Mouse (Mus musculus): ENCODE measurements around the gene Olfr1272. TPM values are rescaled to one million over a fixed set of nuclear protein-coding genes. Genes with fewer than 3 reads are reported as not detected.
"Not testable (repeated sequence)": the region's sequence is repeated elsewhere in the genome, so short reads cannot be mapped to it uniquely, and the experiment has no call there.

The Olfr1272 gene
- not detected in 2 replicates for polyA plus RNA-seq (2016; fragmentation: Nextera tagmentation; extraction: Ambion mirVana)

- no peak within 1 kb of the TSS for H3K27ac ChIP-seq (ENCODE audit: poor library complexity, severe bottlenecking)
- no peaks in the 10 kb centered on the region for H3K4me1 ChIP-seq (replicated peaks)
- WGBS = 82% methylated on average over 6 of the region's 6 CpGs
- no peaks in the 10 kb centered on the region for H3K9me3 ChIP-seq (replicated peaks)
- H3K4me2 ChIP-seq = no peak within 1 kb of the TSS
- H3K27me3 ChIP-seq (replicated peaks) = no peaks in the 10 kb centered on the region
- H3K9ac ChIP-seq = no peak within 1 kb of the TSS
- no peaks in the 10 kb centered on the region for H3K36me3 ChIP-seq
- H3K4me3 ChIP-seq = no peak within 1 kb of the TSS
- no peak for ATAC-seq (ENCODE audit: insufficient number of reproducible peaks, low FRiP score)
Measured at GRCm38 (mm10) chr2:90292741-90293140, at the start of gene Olfr1272. Olfr1272 (minus strand) TSS chr2:90292841.

- ATAC-seq (ENCODE audit: insufficient number of reproducible peaks, low FRiP score); H3K27me3 ChIP-seq (replicated peaks); H3K9me3 ChIP-seq (replicated peaks); H3K4me2 ChIP-seq; H3K9ac ChIP-seq; H3K4me1 ChIP-seq (replicated peaks); H3K27ac ChIP-seq (ENCODE audit: poor library complexity, severe bottlenecking); H3K36me3 ChIP-seq; H3K4me3 ChIP-seq: not testable (repeated sequence)
- WGBS = no CpG with 5 or more reads among the region's 6 CpGs
Measured at GRCm38 (mm10) chr2:90321900-90322299, 29.3 kb upstream of the Olfr1272 start, which contains the start of gene Gm13769. Gm13769 (plus strand) TSS chr2:90322200.

GRCm38 (mm10) chr2:90270932-90271331, 21.7 kb downstream of the Olfr1272 start, which contains the start of gene Olfr1271:
Olfr1271 (minus strand) TSS chr2:90271032.
- no peak within 1 kb of the TSS for H3K4me3 ChIP-seq
- ATAC-seq (ENCODE audit: insufficient number of reproducible peaks, low FRiP score) = no peak
- H3K27me3 ChIP-seq (replicated peaks) = no peaks in the 10 kb centered on the region
- H3K4me2 ChIP-seq = no peak within 1 kb of the TSS
- no peak within 1 kb of the TSS for H3K27ac ChIP-seq (ENCODE audit: poor library complexity, severe bottlenecking)
- WGBS = 78% methylated on average over 2 of the region's 2 CpGs
- H3K9ac ChIP-seq = no peak within 1 kb of the TSS
- no peaks in the 10 kb centered on the region for H3K36me3 ChIP-seq
- H3K4me1 ChIP-seq (replicated peaks) = no peaks in the 10 kb centered on the region
- no peaks in the 10 kb centered on the region for H3K9me3 ChIP-seq (replicated peaks)

- Histone ChIP-seq H3K9me3 (replicated peaks) (no peaks in the 10 kb centered on the region), H3K27me3 (replicated peaks) (no peaks in the 10 kb centered on the region), H3K4me1 (replicated peaks) (no peaks in the 10 kb centered on the region), H3K27ac (ENCODE audit: poor library complexity, severe bottlenecking) (no peak within 1 kb of the TSS), H3K4me2 (no peak within 1 kb of the TSS), H3K4me3 (no peak within 1 kb of the TSS), H3K9ac (no peak within 1 kb of the TSS), H3K36me3 (no peaks in the 10 kb centered on the region)
- ATAC-seq (ENCODE audit: insufficient number of reproducible peaks, low FRiP score) = no peak
- WGBS = 83% methylated on average over 4 of the region's 4 CpGs
Measured at GRCm38 (mm10) chr2:90257492-90257891, 35.1 kb downstream of the Olfr1272 start, which contains the start of gene Olfr142. Olfr142 (minus strand) TSS chr2:90257592.

Other genes starting within 250 kb of the Olfr1272 start
- not detected in 2 replicates for gene Olfr140, start 229.2 kb downstream of the Olfr1272 start, polyA plus RNA-seq (2016; fragmentation: Nextera tagmentation; extraction: Ambion mirVana)
- gene Olfr1269, start 171.4 kb downstream of the Olfr1272 start, polyA plus RNA-seq (2016; fragmentation: Nextera tagmentation; extraction: Ambion mirVana) = not detected in 2 replicates
- gene Olfr32, start 150.5 kb downstream of the Olfr1272 start, polyA plus RNA-seq (2016; fragmentation: Nextera tagmentation; extraction: Ambion mirVana) = not detected in 2 replicates
- gene Olfr1270, start 139.8 kb downstream of the Olfr1272 start, polyA plus RNA-seq (2016; fragmentation: Nextera tagmentation; extraction: Ambion mirVana) = not detected in 2 replicates
- gene Olfr1506, start 68.3 kb downstream of the Olfr1272 start, polyA plus RNA-seq (2016; fragmentation: Nextera tagmentation; extraction: Ambion mirVana) = not detected in 2 replicates
- not detected in 2 replicates for gene Olfr142, start 35.2 kb downstream of the Olfr1272 start, polyA plus RNA-seq (2016; fragmentation: Nextera tagmentation; extraction: Ambion mirVana)
- gene Olfr1271, start 21.8 kb downstream of the Olfr1272 start, polyA plus RNA-seq (2016; fragmentation: Nextera tagmentation; extraction: Ambion mirVana) = not detected in 2 replicates
- not detected in 2 replicates for gene Gm13769, start 29.4 kb upstream of the Olfr1272 start, polyA plus RNA-seq (2016; fragmentation: Nextera tagmentation; extraction: Ambion mirVana)
- not detected in 2 replicates for gene Olfr1274-ps, start 105.8 kb upstream of the Olfr1272 start, polyA plus RNA-seq (2016; fragmentation: Nextera tagmentation; extraction: Ambion mirVana)

All from heart, embryonic 12.5 days (tissue).